ENCODE assay signal across 17 mouse cellular contexts in genomic region chr11:78398212-78398611, GRCm38 (mm10). TPM values are rescaled to one million over a fixed set of nuclear protein-coding genes. Genes with fewer than 3 reads are reported as not detected.
"Had no signal": no experiment of that assay in that cellular context is flagged by ENCODE, and none has a peak within 500 bp of the region (broad histone marks: within the 10 kb centered on the region; RNA-seq: fewer than 3 reads in every experiment).

No protein-coding gene starts in this region.

- H3K4me2 ChIP-seq: liver, embryonic 13.5 days; midbrain, embryonic 12.5 days; stomach, embryonic 15.5 days had no signal

- H3K4me3 ChIP-seq: liver, embryonic 13.5 days; midbrain, embryonic 12.5 days; myocyte; neural tube, embryonic 13.5 days; stomach, embryonic 15.5 days had no signal

- H3K9ac ChIP-seq: liver, embryonic 13.5 days; neural tube, embryonic 13.5 days; stomach, embryonic 15.5 days had no signal

- H3K27me3 ChIP-seq: stomach, embryonic 15.5 days had no signal

- H3K27ac ChIP-seq: liver, embryonic 13.5 days; midbrain, embryonic 12.5 days; neural tube, embryonic 13.5 days; stomach, embryonic 15.5 days had no signal

- DNase-seq: kidney, adult 9 months; kidney, postnatal 4 days; lung, postnatal 14 days; right cerebral cortex, postnatal 25 days; spleen, adult 18-20 months; thymus, adult 2 months had no signal

- H3K9me3 ChIP-seq: liver, embryonic 13.5 days; midbrain, embryonic 12.5 days; neural tube, embryonic 13.5 days; stomach, embryonic 15.5 days had no signal

- H3K4me1 ChIP-seq: liver, embryonic 13.5 days had no signal

- H3K36me3 ChIP-seq: liver, embryonic 13.5 days; midbrain, embryonic 12.5 days; neural tube, embryonic 13.5 days; stomach, embryonic 15.5 days had no signal

RNA-seq across cellular contexts. Expression of gene Foxn1, which starts 11.9 kb away (rescaled TPM):
- polyA plus RNA-seq: intestine, embryonic 16.5 days; kidney, embryonic 16.5 days; liver, adult 2 months; liver, embryonic 13.5 days; liver, embryonic 16.5 days; midbrain, embryonic 12.5 days; midbrain, embryonic 16.5 days; neural tube, embryonic 13.5 days had no signal

RNA-seq across cellular contexts. Expression of gene Slc13a2, which starts 23.8 kb away (rescaled TPM):
- polyA plus RNA-seq: limb, embryonic 11.5 days; liver, embryonic 13.5 days; midbrain, embryonic 12.5 days; midbrain, embryonic 16.5 days; neural tube, embryonic 13.5 days had no signal
